Mouse (Mus musculus): ENCODE measurements around the gene Ubqln4.

The Ubqln4 gene

DNA sequence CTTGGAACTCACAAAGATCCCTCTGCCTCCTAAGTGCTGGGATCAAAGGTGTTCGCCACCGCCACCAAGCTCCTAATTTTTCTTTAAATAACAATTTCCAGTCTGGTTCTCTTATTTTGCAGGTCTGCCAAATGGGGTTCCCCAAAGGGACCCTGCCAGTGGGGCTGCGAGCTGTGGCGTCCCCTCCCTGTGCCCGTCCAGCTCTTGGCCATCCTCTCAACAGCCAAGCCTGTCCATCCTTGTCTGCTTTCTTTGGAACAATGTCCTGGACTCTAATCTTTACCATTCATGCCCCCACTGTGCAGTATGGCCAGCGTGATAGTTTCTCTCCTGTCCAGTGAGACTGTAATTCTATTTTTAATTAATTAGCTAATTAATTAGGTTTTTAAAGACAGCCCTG is 32.4 kb upstream of the Ubqln4 start:
- Histone ChIP-seq H3K36me3 (ENCODE audit: insufficient read depth, low read length) (peaks cover 36% of the 10 kb centered on the region), H3K9me3 (ENCODE audit: low read length) (no peaks in the 10 kb centered on the region), H3K4me1 (replicated peaks; ENCODE audit: low read depth, low read length) (peaks cover 60% of the 10 kb centered on the region), H3K4me3 (replicated peaks; ENCODE audit: low read length) (no peak overlapping the region), H3K27me3 (ENCODE audit: insufficient read depth, low read length) (0 out of 2 replicates have a peak, but pooled peaks cover 3% of the 10 kb centered on the region)
- TF ChIP-seq CTCF (conservative IDR thresholded peaks at IDR 0.05; ENCODE audit: low read length) = no peak

DNA sequence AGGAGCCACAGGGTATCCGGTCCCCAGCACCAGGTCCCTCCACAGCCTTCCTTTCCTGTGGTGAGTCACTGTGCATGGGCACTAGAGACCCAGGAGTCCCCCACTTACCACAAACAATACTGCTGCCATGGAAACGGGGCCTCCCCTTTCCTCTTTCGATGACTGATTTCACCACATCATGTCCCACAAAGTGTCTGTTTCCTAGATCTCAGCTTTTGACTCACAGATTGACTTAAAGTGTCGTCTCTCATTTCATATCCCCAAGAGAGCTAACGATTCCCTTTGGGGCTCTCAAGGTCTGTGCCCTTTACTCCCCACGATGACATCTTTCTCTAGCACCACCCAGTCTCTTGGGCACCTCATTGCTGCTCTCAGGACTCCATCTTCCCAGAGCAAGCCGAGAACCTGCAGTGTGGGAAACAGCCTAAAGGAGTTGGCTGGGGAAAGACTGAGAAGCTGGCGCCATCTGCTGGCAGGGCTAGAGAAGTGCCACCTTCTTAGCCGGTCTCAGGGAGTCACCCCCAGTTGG is 31.7 kb upstream of the Ubqln4 start:
- Histone ChIP-seq H3K27me3 (ENCODE audit: insufficient read depth, low read length) (no peaks in the 10 kb centered on the region), H3K9me3 (ENCODE audit: low read length) (no peaks in the 10 kb centered on the region), H3K36me3 (ENCODE audit: insufficient read depth, low read length) (peaks cover 42% of the 10 kb centered on the region), H3K4me3 (replicated peaks; ENCODE audit: low read length) (no peak overlapping the region), H3K4me1 (replicated peaks; ENCODE audit: low read depth, low read length) (peaks cover 58% of the 10 kb centered on the region)
- TF ChIP-seq POU5F1 (IDR thresholded peaks at IDR 0.05; ENCODE audit: borderline replicate concordance, low read length) = no peak
- peak; percentile 95 for TF ChIP-seq CTCF (conservative IDR thresholded peaks at IDR 0.05; ENCODE audit: low read length)
- TF ChIP-seq NANOG (IDR thresholded peaks at IDR 0.05; ENCODE audit: borderline replicate concordance, low read length) = no peak

DNA sequence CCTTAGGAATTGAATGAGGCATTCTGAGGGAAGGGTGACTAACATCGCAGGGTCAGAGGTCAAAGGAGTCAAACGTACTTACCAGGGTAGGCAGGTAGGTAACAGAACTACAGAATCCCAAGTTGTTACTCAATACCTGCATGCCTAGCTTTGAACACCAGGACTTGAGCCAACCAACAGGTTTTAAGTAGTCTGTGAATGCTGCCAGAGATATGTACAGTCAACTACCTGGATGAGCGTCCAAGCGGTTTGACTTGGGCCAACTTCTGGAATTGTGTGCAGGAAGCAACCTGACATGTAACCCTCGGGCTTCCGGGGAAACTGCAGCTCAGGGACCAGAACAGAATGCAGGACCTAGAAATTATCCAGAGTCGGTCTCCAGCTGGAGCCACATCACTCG is 30.5 kb upstream of the Ubqln4 start:
- peaks cover 53% of the 10 kb centered on the region for H3K36me3 ChIP-seq (ENCODE audit: insufficient read depth, low read length)
- H3K9me3 ChIP-seq (ENCODE audit: low read length) = no peaks in the 10 kb centered on the region
- H3K4me3 ChIP-seq (replicated peaks; ENCODE audit: low read length) = no peak overlapping the region
- no peaks in the 10 kb centered on the region for H3K27me3 ChIP-seq (ENCODE audit: insufficient read depth, low read length)
- H3K4me1 ChIP-seq (replicated peaks; ENCODE audit: low read depth, low read length) = peaks cover 69% of the 10 kb centered on the region
- TF ChIP-seq NANOG (IDR thresholded peaks at IDR 0.05; ENCODE audit: borderline replicate concordance, low read length) (no peak), POU5F1 (IDR thresholded peaks at IDR 0.05; ENCODE audit: borderline replicate concordance, low read length) (no peak), CTCF (conservative IDR thresholded peaks at IDR 0.05; ENCODE audit: low read length) (no peak)

DNA sequence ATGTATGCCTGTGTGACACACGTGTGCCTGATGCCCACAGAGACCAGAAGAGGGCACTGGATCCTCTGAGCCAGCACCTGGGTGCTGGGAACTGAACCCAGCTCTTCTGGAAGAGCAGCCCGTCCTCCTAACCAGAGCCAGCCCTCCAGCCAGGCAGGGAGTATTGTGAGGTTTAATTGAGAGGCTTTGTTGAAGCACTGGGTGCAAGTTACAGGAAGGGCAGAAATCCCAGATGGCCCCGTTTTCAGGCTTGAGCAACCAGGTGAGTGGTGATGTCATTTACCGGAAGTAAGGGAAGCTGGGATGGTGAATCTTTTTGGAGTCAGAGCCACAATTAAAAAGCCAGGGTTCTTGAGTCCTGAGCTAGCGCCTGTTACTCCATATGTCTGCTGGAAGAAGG is 28.5 kb upstream of the Ubqln4 start:
- H3K9me3 ChIP-seq (ENCODE audit: low read length) = no peaks in the 10 kb centered on the region
- H3K4me3 ChIP-seq (replicated peaks; ENCODE audit: low read length) = no peak overlapping the region
- H3K36me3 ChIP-seq (ENCODE audit: insufficient read depth, low read length) = peaks cover 71% of the 10 kb centered on the region
- TF ChIP-seq POU5F1 (IDR thresholded peaks at IDR 0.05; ENCODE audit: borderline replicate concordance, low read length) (no peak), NANOG (IDR thresholded peaks at IDR 0.05; ENCODE audit: borderline replicate concordance, low read length) (no peak), CTCF (conservative IDR thresholded peaks at IDR 0.05; ENCODE audit: low read length) (no peak)
- peaks cover 81% of the 10 kb centered on the region for H3K4me1 ChIP-seq (replicated peaks; ENCODE audit: low read depth, low read length)
- H3K27me3 ChIP-seq (ENCODE audit: insufficient read depth, low read length) = no peaks in the 10 kb centered on the region

DNA sequence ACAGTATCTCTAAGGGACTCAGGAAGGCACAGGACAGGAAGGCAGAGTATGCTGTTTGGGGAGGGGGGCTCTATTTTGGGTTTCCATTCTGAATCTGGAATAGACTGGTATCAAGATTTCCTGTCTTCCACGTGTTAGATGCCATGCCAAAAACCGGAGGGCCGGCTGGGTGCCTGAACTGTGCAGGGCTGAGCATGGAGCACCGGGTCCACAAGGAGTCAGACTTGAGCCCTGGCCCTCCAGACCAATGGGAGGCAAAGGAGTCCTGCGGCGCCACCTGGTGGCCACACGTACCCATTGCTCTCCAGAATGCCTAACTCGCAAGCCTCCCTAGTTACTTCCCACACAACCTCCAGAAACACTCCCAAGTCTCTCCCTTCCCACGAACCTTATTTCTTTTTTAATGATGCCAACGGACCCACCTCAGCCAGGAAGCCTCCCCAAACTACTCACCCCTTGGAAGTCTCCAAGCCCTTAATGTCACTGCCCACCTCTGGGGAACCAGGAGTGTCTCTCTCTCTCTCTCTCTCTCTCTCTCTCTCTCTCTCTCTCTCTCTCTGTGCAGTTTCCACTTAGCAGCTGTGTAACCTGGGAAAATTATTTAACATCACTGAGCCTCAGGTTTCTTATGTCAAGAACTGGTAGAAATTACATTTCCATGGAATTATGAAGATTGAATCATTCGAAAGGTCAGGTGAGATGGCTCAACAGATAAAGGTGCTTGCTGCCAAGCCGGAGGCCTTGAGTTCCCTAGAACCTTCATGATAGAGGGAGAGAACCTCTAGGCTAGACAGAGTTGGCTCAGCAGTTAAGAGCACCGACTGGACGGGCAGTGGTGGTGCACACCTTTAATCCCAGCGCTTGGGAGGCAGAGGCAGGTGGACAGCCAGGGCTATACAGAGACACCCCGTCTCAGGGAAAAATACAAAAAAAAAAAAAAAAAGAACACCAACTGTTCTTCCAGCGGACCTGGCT is 27.1 kb upstream of the Ubqln4 start:
- peaks cover 71% of the 10 kb centered on the region for H3K36me3 ChIP-seq (ENCODE audit: insufficient read depth, low read length)
- H3K4me1 ChIP-seq (replicated peaks; ENCODE audit: low read depth, low read length) = peaks cover 83% of the 10 kb centered on the region
- peak overlapping the region; percentile 18 for H3K4me3 ChIP-seq (replicated peaks; ENCODE audit: low read length)
- no peaks in the 10 kb centered on the region for H3K27me3 ChIP-seq (ENCODE audit: insufficient read depth, low read length)
- TF ChIP-seq CTCF (conservative IDR thresholded peaks at IDR 0.05; ENCODE audit: low read length) (peak; percentile 86), POU5F1 (IDR thresholded peaks at IDR 0.05; ENCODE audit: borderline replicate concordance, low read length) (no peak)
- H3K9me3 ChIP-seq (ENCODE audit: low read length) = no peaks in the 10 kb centered on the region

DNA sequence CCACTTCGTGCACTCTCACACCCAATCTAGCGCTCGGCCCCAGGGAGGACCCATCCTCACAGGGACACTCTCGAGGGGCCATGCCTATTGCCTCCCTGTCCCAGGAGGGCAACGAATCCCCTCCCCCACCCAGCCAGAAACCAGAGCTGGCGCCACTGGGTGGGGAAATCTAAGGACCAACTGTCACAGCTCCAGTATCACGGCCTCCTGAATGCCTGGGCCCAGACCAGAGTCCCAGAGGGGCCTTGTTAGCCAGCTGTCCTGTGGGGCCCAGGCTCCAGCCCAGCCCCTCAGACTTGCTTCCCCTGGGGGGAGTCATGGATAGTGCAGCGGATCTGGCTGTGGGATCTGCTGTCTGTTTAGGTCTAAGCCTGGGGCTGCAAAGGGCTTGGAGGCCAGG is 26.0 kb upstream of the Ubqln4 start:
- peaks cover 72% of the 10 kb centered on the region for H3K4me1 ChIP-seq (replicated peaks; ENCODE audit: low read depth, low read length)
- TF ChIP-seq NANOG (IDR thresholded peaks at IDR 0.05; ENCODE audit: borderline replicate concordance, low read length) (no peak), POU5F1 (IDR thresholded peaks at IDR 0.05; ENCODE audit: borderline replicate concordance, low read length) (no peak), CTCF (conservative IDR thresholded peaks at IDR 0.05; ENCODE audit: low read length) (no peak)

DNA sequence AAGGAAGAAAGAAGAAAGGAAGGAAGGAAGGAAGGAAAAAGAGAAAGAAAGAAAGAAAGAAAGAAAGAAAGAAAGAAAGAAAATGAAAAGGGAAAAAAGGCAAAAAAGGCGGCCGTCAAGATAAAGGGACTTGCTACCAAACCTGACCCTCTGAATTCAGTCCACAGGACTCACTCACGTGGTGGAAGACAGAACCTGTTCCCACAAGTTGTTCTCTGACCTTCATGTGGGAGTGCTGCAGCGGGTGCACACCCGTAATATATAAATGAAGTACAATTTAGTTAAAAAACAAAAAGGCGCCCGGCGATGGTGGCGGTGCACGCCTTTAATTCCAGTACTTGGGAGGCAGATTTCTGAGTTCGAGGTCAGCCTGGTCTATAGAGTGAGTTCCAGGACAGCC is 24.9 kb upstream of the Ubqln4 start:
- peaks cover 71% of the 10 kb centered on the region for H3K4me1 ChIP-seq (replicated peaks; ENCODE audit: low read depth, low read length)
- no peaks in the 10 kb centered on the region for H3K27me3 ChIP-seq (ENCODE audit: insufficient read depth, low read length)
- H3K36me3 ChIP-seq (ENCODE audit: insufficient read depth, low read length) = peaks cover 59% of the 10 kb centered on the region
- peak overlapping the region; percentile 92 for H3K4me3 ChIP-seq (replicated peaks; ENCODE audit: low read length)
- no peaks in the 10 kb centered on the region for H3K9me3 ChIP-seq (ENCODE audit: low read length)
- TF ChIP-seq NANOG (IDR thresholded peaks at IDR 0.05; ENCODE audit: borderline replicate concordance, low read length) = no peak
- TF ChIP-seq POU5F1 (IDR thresholded peaks at IDR 0.05; ENCODE audit: borderline replicate concordance, low read length) = no peak
- no peak for TF ChIP-seq CTCF (conservative IDR thresholded peaks at IDR 0.05; ENCODE audit: low read length)

More for the DNA sequence above, 26.0 kb upstream of the Ubqln4 start:
- Histone ChIP-seq H3K9me3 (ENCODE audit: low read length) (no peaks in the 10 kb centered on the region), H3K4me3 (replicated peaks; ENCODE audit: low read length) (peak overlapping the region; percentile 62), H3K27me3 (ENCODE audit: insufficient read depth, low read length) (no peaks in the 10 kb centered on the region), H3K36me3 (ENCODE audit: insufficient read depth, low read length) (peaks cover 70% of the 10 kb centered on the region)

DNA sequence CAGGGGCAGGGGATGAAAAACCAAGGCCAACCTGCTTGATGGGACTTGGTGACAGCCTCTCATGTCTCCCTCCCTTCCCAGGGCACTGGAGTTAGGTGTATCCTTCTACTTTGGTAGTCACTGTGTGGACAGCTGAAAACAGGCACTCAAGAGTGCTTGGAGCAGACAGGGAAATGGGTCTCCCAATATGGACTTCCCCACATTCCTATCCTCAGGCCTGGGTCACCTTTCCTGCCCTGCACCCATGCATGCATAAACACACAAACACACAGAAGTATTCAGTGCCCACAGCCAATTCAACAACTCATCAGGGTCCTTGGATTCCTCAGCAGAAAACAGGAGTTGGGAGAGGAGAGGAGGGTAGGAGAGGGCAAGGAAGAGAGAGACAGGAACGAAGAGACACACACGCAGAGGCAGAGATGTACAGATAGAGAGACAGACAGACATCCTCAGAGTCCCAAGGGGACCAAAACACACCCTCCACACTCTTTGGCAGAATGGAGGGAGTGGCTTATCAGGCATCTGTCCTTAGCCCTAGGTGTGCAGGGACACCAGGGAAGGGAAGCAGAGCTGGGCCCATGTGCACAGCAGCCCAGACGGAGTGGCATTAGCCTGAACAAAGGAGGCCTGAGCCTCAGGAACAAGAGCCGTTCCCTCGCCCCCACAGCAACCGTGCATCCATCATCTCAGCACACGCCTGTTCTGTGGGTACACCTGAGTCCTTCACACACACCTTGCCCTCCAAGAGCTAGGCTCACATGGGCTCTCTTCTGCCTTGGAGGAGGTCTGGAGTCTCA is 24.2 kb upstream of the Ubqln4 start:
- no peaks in the 10 kb centered on the region for H3K9me3 ChIP-seq (ENCODE audit: low read length)
- H3K36me3 ChIP-seq (ENCODE audit: insufficient read depth, low read length) = peaks cover 54% of the 10 kb centered on the region
- peak overlapping the region; percentile 92 for H3K4me3 ChIP-seq (replicated peaks; ENCODE audit: low read length)
- H3K4me1 ChIP-seq (replicated peaks; ENCODE audit: low read depth, low read length) = peaks cover 74% of the 10 kb centered on the region
- TF ChIP-seq NANOG (IDR thresholded peaks at IDR 0.05; ENCODE audit: borderline replicate concordance, low read length) (no peak), POU5F1 (IDR thresholded peaks at IDR 0.05; ENCODE audit: borderline replicate concordance, low read length) (no peak), CTCF (conservative IDR thresholded peaks at IDR 0.05; ENCODE audit: low read length) (no peak)
- H3K27me3 ChIP-seq (ENCODE audit: insufficient read depth, low read length) = no peaks in the 10 kb centered on the region

All from E14TG2a.4 (cell line).